Mouse (Mus musculus): Measurements from ENCODE around the gene Mta1. TPM values are rescaled to one million over a fixed set of nuclear protein-coding genes. Genes with fewer than 3 reads are reported as not detected.

Mta1 gene
- polyA plus RNA-seq, 1 experiment from 2014 or later: 20.5 TPM

DNA sequence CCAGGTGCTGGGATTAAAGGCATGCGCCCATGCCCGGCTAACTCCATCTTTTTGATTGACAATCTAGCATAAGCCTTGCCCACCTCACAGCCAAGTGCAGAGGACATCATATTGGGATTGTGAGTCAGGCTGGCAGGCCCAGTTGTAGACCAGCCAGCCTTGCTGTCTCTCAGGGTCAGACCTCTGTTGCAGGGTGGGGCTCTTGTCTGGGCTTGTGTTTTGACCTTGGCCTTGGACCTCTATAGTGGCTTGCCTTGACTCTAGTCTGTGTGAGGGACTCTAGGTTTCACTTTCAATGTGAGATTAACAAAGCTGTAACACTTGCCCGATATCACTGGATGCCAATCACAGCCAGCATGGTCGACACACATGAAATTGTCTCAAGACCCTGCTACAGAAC is 16.1 kb downstream of the Mta1 start:
- WGBS: 91% methylated on average over 4 of the region's 4 CpGs

GRCm38 (mm10) chr12:113114856-113115538 is 16.9 kb downstream of the Mta1 start:
- Histone ChIP-seq H3K4me3 (replicated peaks) (no peak overlapping the region), H3K9ac (replicated peaks) (no peak overlapping the region), H3K27ac (no peak overlapping the region), H3K4me1 (replicated peaks) (no peaks in the 10 kb centered on the region), H3K9me3 (no peaks in the 10 kb centered on the region), H3K27me3 (no peaks in the 10 kb centered on the region), H3K36me3 (peaks cover 76% of the 10 kb centered on the region), H3K4me2 (no peak overlapping the region)
- 85% methylated on average over 16 of the region's 16 CpGs for WGBS
- no peak for ATAC-seq (ENCODE audit: insufficient number of reproducible peaks, insufficient read depth, low FRiP score, low TSS enrichment, low read depth)

More for the DNA sequence above, 16.1 kb downstream of the Mta1 start:
- H3K27ac ChIP-seq: no peak overlapping the region
- H3K27me3 ChIP-seq: no peaks in the 10 kb centered on the region
- no peaks in the 10 kb centered on the region for H3K9me3 ChIP-seq
- peaks cover 6% of the 10 kb centered on the region for H3K4me1 ChIP-seq (replicated peaks)
- no peak for ATAC-seq (ENCODE audit: insufficient number of reproducible peaks, insufficient read depth, low FRiP score, low TSS enrichment, low read depth)
- no peak overlapping the region for H3K4me2 ChIP-seq
- H3K4me3 ChIP-seq (replicated peaks): no peak overlapping the region
- H3K9ac ChIP-seq (replicated peaks): no peak overlapping the region
- H3K36me3 ChIP-seq: peaks cover 74% of the 10 kb centered on the region

- H3K4me3 ChIP-seq (replicated peaks): no peak overlapping the region
- peak; percentile 48 for ATAC-seq (ENCODE audit: insufficient number of reproducible peaks, insufficient read depth, low FRiP score, low TSS enrichment, low read depth)
- peaks cover 95% of the 10 kb centered on the region for H3K36me3 ChIP-seq
- no peak overlapping the region for H3K4me2 ChIP-seq
- no peaks in the 10 kb centered on the region for H3K27me3 ChIP-seq
- no peaks in the 10 kb centered on the region for H3K4me1 ChIP-seq (replicated peaks)
- H3K27ac ChIP-seq: no peak overlapping the region
- WGBS: 84% methylated on average over 20 of the region's 20 CpGs
- no peaks in the 10 kb centered on the region for H3K9me3 ChIP-seq
- H3K9ac ChIP-seq (replicated peaks): no peak overlapping the region
Measured at GRCm38 (mm10) chr12:113119516-113120410, 21.7 kb downstream of the Mta1 start.

DNA sequence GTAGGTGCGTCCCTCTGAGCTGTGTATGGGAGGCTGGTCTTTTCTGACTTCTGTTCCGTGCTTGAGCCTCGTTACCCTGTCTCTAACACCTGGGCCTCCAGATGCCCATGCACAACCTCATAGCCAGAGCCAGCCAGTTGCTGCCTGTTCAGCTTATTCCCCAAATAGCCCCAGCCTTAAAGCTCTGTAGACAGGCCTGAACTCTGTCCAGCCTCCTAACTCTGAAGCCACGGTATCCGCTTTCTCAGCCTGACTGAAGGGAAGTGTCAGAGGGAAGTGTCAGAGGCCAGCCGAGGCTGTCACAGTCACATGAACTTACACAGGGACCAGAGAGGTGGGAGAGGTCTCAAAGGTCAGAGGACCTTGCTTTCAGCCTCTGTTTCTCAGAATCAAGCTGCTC is 26.6 kb downstream of the Mta1 start:
- H3K27ac ChIP-seq: no peak overlapping the region
- H3K36me3 ChIP-seq: peaks cover 100% of the 10 kb centered on the region
- H3K9ac ChIP-seq (replicated peaks): no peak overlapping the region
- H3K27me3 ChIP-seq: no peaks in the 10 kb centered on the region
- H3K4me3 ChIP-seq (replicated peaks): no peak overlapping the region
- H3K4me1 ChIP-seq (replicated peaks): no peaks in the 10 kb centered on the region
- no peaks in the 10 kb centered on the region for H3K9me3 ChIP-seq
- WGBS: 79% methylated on average over 6 of the region's 6 CpGs
- H3K4me2 ChIP-seq: no peak overlapping the region
- ATAC-seq (ENCODE audit: insufficient number of reproducible peaks, insufficient read depth, low FRiP score, low TSS enrichment, low read depth): no peak

- Histone ChIP-seq H3K4me1 (replicated peaks) (no peaks in the 10 kb centered on the region), H3K9me3 (no peaks in the 10 kb centered on the region), H3K9ac (replicated peaks) (no peak overlapping the region), H3K36me3 (peaks cover 100% of the 10 kb centered on the region), H3K27me3 (no peaks in the 10 kb centered on the region), H3K4me2 (no peak overlapping the region), H3K27ac (no peak overlapping the region), H3K4me3 (replicated peaks) (no peak overlapping the region)
- no peak for ATAC-seq (ENCODE audit: insufficient number of reproducible peaks, insufficient read depth, low FRiP score, low TSS enrichment, low read depth)
- 95% methylated on average over 8 of the region's 8 CpGs for WGBS
Measured at GRCm38 (mm10) chr12:113130732-113131131, 32.7 kb downstream of the Mta1 start.

DNA sequence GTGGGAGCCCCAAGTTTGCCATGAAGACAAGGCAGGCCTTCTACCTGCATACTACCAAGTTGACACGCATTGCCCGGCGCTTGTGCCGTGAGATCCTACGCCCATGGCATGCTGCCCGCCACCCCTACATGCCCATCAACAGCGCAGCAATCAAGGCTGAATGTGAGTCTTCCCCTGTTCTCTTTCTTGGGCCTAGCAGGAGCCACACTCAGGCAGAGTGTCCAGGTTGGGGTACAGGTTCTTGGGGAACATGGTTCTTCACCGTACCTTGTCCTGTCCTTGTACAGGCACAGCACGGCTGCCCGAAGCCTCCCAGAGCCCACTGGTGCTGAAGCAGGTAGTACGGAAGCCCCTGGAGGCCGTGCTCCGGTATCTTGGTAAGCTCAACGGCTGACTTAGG is 33.5 kb downstream of the Mta1 start:
- H3K27me3 ChIP-seq: no peaks in the 10 kb centered on the region
- 97% methylated on average over 14 of the region's 14 CpGs for WGBS
- ATAC-seq (ENCODE audit: insufficient number of reproducible peaks, insufficient read depth, low FRiP score, low TSS enrichment, low read depth): no peak
- H3K4me3 ChIP-seq (replicated peaks): no peak overlapping the region
- H3K4me1 ChIP-seq (replicated peaks): no peaks in the 10 kb centered on the region
- peaks cover 100% of the 10 kb centered on the region for H3K36me3 ChIP-seq
- H3K9me3 ChIP-seq: no peaks in the 10 kb centered on the region
- no peak overlapping the region for H3K4me2 ChIP-seq
- no peak overlapping the region for H3K9ac ChIP-seq (replicated peaks)
- no peak overlapping the region for H3K27ac ChIP-seq

GRCm38 (mm10) chr12:113132567-113132966 is 34.5 kb downstream of the Mta1 start:
- no peaks in the 10 kb centered on the region for H3K27me3 ChIP-seq
- peaks cover 100% of the 10 kb centered on the region for H3K36me3 ChIP-seq
- H3K9me3 ChIP-seq: no peaks in the 10 kb centered on the region
- no peaks in the 10 kb centered on the region for H3K4me1 ChIP-seq (replicated peaks)
- no peak overlapping the region for H3K9ac ChIP-seq (replicated peaks)
- no peak for ATAC-seq (ENCODE audit: insufficient number of reproducible peaks, insufficient read depth, low FRiP score, low TSS enrichment, low read depth)
- H3K27ac ChIP-seq: no peak overlapping the region
- WGBS: 84% methylated on average over 2 of the region's 2 CpGs
- no peak overlapping the region for H3K4me3 ChIP-seq (replicated peaks)
- no peak overlapping the region for H3K4me2 ChIP-seq

DNA sequence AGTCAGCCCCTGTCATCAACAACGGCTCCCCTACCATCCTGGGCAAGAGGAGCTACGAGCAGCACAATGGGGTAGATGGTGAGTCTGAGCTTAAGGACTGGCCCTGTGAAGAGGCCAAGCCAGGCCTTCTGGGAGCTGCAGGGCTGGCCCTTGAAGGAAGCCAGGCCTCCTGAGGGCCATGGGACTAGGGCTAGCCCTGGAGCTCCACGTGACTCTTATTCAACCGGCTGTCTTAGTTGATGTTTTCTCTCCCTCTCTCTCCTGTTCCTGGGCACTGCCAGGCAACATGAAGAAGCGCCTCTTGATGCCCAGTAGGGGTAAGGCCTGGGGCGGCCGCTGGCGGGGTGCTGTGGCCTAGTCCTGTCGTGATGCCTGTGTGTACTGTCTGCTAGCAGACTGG is 35.2 kb downstream of the Mta1 start:
- 86% methylated on average over 9 of the region's 9 CpGs for WGBS
- Histone ChIP-seq H3K27ac (no peak overlapping the region), H3K4me1 (replicated peaks) (no peaks in the 10 kb centered on the region), H3K9ac (replicated peaks) (no peak overlapping the region), H3K9me3 (no peaks in the 10 kb centered on the region), H3K4me2 (no peak overlapping the region), H3K27me3 (no peaks in the 10 kb centered on the region), H3K36me3 (peaks cover 100% of the 10 kb centered on the region), H3K4me3 (replicated peaks) (no peak overlapping the region)
- ATAC-seq (ENCODE audit: insufficient number of reproducible peaks, insufficient read depth, low FRiP score, low TSS enrichment, low read depth): no peak

- H3K9ac ChIP-seq (replicated peaks): no peak overlapping the region
- peaks cover 5% of the 10 kb centered on the region; the same call in 1 of the 2 replicates for H3K4me1 ChIP-seq (replicated peaks)
- H3K4me3 ChIP-seq (replicated peaks): no peak overlapping the region
- no peak overlapping the region for H3K4me2 ChIP-seq
- H3K27ac ChIP-seq: no peak overlapping the region
- no peak for ATAC-seq (ENCODE audit: insufficient number of reproducible peaks, insufficient read depth, low FRiP score, low TSS enrichment, low read depth)
- peaks cover 100% of the 10 kb centered on the region for H3K36me3 ChIP-seq
- H3K27me3 ChIP-seq: peaks cover 2% of the 10 kb centered on the region; the same call in 1 of the 2 replicates
- WGBS: 79% methylated on average over 5 of the region's 5 CpGs
- no peaks in the 10 kb centered on the region for H3K9me3 ChIP-seq
Measured at GRCm38 (mm10) chr12:113133861-113134403, 35.9 kb downstream of the Mta1 start.

- WGBS: 91% methylated on average over 4 of the region's 4 CpGs
- H3K36me3 ChIP-seq: peaks cover 94% of the 10 kb centered on the region
- H3K27me3 ChIP-seq: peaks cover 6% of the 10 kb centered on the region; the same call in 1 of the 2 replicates
- H3K9ac ChIP-seq (replicated peaks): no peak overlapping the region
- no peak for ATAC-seq (ENCODE audit: insufficient number of reproducible peaks, insufficient read depth, low FRiP score, low TSS enrichment, low read depth)
- no peak overlapping the region for H3K27ac ChIP-seq
- no peaks in the 10 kb centered on the region for H3K9me3 ChIP-seq
- H3K4me2 ChIP-seq: no peak overlapping the region
- H3K4me1 ChIP-seq (replicated peaks): peaks cover 11% of the 10 kb centered on the region
- no peak overlapping the region for H3K4me3 ChIP-seq (replicated peaks)
Measured at GRCm38 (mm10) chr12:113134502-113134901, 36.4 kb downstream of the Mta1 start.

GRCm38 (mm10) chr12:113135401-113135800 is 37.3 kb downstream of the Mta1 start:
- Histone ChIP-seq H3K9me3 (no peaks in the 10 kb centered on the region), H3K4me3 (replicated peaks) (no peak overlapping the region), H3K4me2 (no peak overlapping the region), H3K9ac (replicated peaks) (no peak overlapping the region), H3K27me3 (peaks cover 11% of the 10 kb centered on the region), H3K4me1 (replicated peaks) (peaks cover 17% of the 10 kb centered on the region), H3K36me3 (peaks cover 85% of the 10 kb centered on the region), H3K27ac (no peak overlapping the region)
- 92% methylated on average over 7 of the region's 7 CpGs for WGBS
- ATAC-seq (ENCODE audit: insufficient number of reproducible peaks, insufficient read depth, low FRiP score, low TSS enrichment, low read depth): no peak

Measured in limb, embryonic 12.5 days (tissue).